In the genomic region with DNA sequence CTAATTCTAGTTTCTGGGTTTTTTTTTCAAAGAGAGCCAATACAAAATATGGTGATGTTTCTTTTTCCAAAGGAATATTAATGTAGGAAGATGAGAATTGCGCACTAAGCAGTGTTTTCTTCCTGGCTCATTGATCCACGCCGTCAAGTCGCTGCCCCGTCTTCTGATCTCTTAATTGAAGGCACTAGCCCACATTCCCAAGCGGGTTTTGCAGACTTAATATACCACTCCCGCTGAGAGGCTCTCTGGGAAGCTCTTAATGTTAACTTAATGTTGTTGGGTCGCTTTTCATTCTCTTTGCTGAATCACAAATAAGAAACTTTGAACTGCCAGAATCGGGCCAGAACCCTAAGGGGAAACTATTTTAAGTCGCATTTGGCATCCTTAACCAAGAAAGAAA, we compare ENCODE assay signal across 19 mouse cellular contexts. TPM values are rescaled to one million over a fixed set of nuclear protein-coding genes. Genes with fewer than 3 reads are reported as not detected.
DNase-seq lines count a peak whose midpoint lies in the region; ATAC-seq and TF ChIP-seq lines count a peak whose summit lies in the region.
"Had no signal": no experiment of that assay in that cellular context is flagged by ENCODE, and none has a peak within 500 bp of the region (broad histone marks: within the 10 kb centered on the region; RNA-seq: fewer than 3 reads in every experiment).

No protein-coding gene starts in this region.

- peak; percentile 29 for DNase-seq in forebrain, embryonic 11.5 days (ENCODE audit: low spot score)
- DNase-seq in forebrain, embryonic 14.5 days (ENCODE audit: low spot score), result no peak
- DNase-seq in hindbrain, postnatal 0 days (ENCODE audit: low spot score), result peak; percentile 21
- DNase-seq in forebrain, postnatal 0 days, result no peak
- DNase-seq: adrenal gland, adult 2 months; adrenal gland, postnatal 25 days; gastrocnemius, postnatal 36 days; heart, adult 18-20 months; heart, postnatal 10 days; kidney, adult 11 months had no signal

- no peak overlapping the region for H3K4me2 ChIP-seq in forebrain, embryonic 11.5 days (ENCODE audit: low read depth, low read length, severe bottlenecking)
- no peak overlapping the region for H3K4me2 ChIP-seq in forebrain, embryonic 14.5 days (ENCODE audit: low read length)
- H3K4me2 ChIP-seq in hindbrain, postnatal 0 days (ENCODE audit: low read depth, low read length), result no peak overlapping the region
- H3K4me2 ChIP-seq in hindbrain, embryonic 12.5 days (replicated peaks), result no peak overlapping the region
- H3K4me2 ChIP-seq in midbrain, embryonic 15.5 days, result no peak overlapping the region
- no peak overlapping the region for H3K4me2 ChIP-seq in midbrain, embryonic 13.5 days (replicated peaks)
- no peak overlapping the region for H3K4me2 ChIP-seq in embryonic facial prominence, embryonic 15.5 days (replicated peaks)
- H3K4me2 ChIP-seq in forebrain, postnatal 0 days (ENCODE audit: low read depth), result no peak overlapping the region
- H3K4me2 ChIP-seq: embryonic facial prominence, embryonic 12.5 days had no signal

- peaks cover 7% of the 10 kb centered on the region; the same call in 1 of the 2 replicates for H3K36me3 ChIP-seq in forebrain, embryonic 11.5 days (ENCODE audit: control insufficient read depth, insufficient read depth, low read length)
- peaks cover 39% of the 10 kb centered on the region for H3K36me3 ChIP-seq in forebrain, embryonic 14.5 days (ENCODE audit: control insufficient read depth, insufficient read depth, low read length)
- peaks cover 33% of the 10 kb centered on the region for H3K36me3 ChIP-seq in hindbrain, postnatal 0 days (ENCODE audit: insufficient read depth, low read length)
- H3K36me3 ChIP-seq in hindbrain, embryonic 12.5 days, result peaks cover 35% of the 10 kb centered on the region
- H3K36me3 ChIP-seq in midbrain, embryonic 15.5 days (replicated peaks), result 0 out of 2 replicates have a peak, but pooled peaks cover 8% of the 10 kb centered on the region
- peaks cover 52% of the 10 kb centered on the region for H3K36me3 ChIP-seq in midbrain, embryonic 13.5 days
- H3K36me3 ChIP-seq in embryonic facial prominence, embryonic 15.5 days, result peaks cover 36% of the 10 kb centered on the region
- peaks cover 27% of the 10 kb centered on the region for H3K36me3 ChIP-seq in forebrain, postnatal 0 days (ENCODE audit: insufficient read depth)

- no peaks in the 10 kb centered on the region for H3K9me3 ChIP-seq in forebrain, embryonic 11.5 days (ENCODE audit: control insufficient read depth, low read length)
- H3K9me3 ChIP-seq in forebrain, embryonic 14.5 days (replicated peaks; ENCODE audit: control insufficient read depth, low read length), result no peaks in the 10 kb centered on the region
- no peaks in the 10 kb centered on the region for H3K9me3 ChIP-seq in hindbrain, postnatal 0 days (ENCODE audit: low read length)
- no peaks in the 10 kb centered on the region for H3K9me3 ChIP-seq in hindbrain, embryonic 12.5 days (replicated peaks)
- no peaks in the 10 kb centered on the region for H3K9me3 ChIP-seq in midbrain, embryonic 15.5 days
- H3K9me3 ChIP-seq in midbrain, embryonic 13.5 days, result no peaks in the 10 kb centered on the region
- no peaks in the 10 kb centered on the region for H3K9me3 ChIP-seq in embryonic facial prominence, embryonic 15.5 days (replicated peaks)
- H3K9me3 ChIP-seq in forebrain, postnatal 0 days (ENCODE audit: low read length), result no peaks in the 10 kb centered on the region
- H3K9me3 ChIP-seq: embryonic facial prominence, embryonic 12.5 days; forebrain, embryonic 10.5 days; heart, embryonic 10.5 days had no signal

- no peak for ATAC-seq in forebrain, embryonic 11.5 days (replicated peaks; ENCODE audit: low FRiP score)
- ATAC-seq in forebrain, embryonic 14.5 days, result no peak
- ATAC-seq in hindbrain, postnatal 0 days, result no peak
- ATAC-seq in hindbrain, embryonic 12.5 days (ENCODE audit: low FRiP score), result no peak
- ATAC-seq in midbrain, embryonic 15.5 days (replicated peaks), result no peak
- ATAC-seq in midbrain, embryonic 13.5 days, result no peak
- no peak for ATAC-seq in embryonic facial prominence, embryonic 15.5 days (ENCODE audit: insufficient number of reproducible peaks, low FRiP score, low TSS enrichment, low read depth)
- ATAC-seq in forebrain, postnatal 0 days, result no peak
- ATAC-seq: forebrain, embryonic 16.5 days had no signal

- no peak overlapping the region for H3K9ac ChIP-seq in forebrain, embryonic 11.5 days (ENCODE audit: low read length)
- H3K9ac ChIP-seq in forebrain, embryonic 14.5 days (ENCODE audit: low read length), result no peak overlapping the region
- no peak overlapping the region for H3K9ac ChIP-seq in hindbrain, postnatal 0 days (replicated peaks; ENCODE audit: low read length)
- H3K9ac ChIP-seq in hindbrain, embryonic 12.5 days, result no peak overlapping the region
- no peak overlapping the region for H3K9ac ChIP-seq in midbrain, embryonic 15.5 days
- no peak overlapping the region for H3K9ac ChIP-seq in midbrain, embryonic 13.5 days (replicated peaks)
- H3K9ac ChIP-seq in embryonic facial prominence, embryonic 15.5 days, result no peak overlapping the region
- H3K9ac ChIP-seq in forebrain, postnatal 0 days, result no peak overlapping the region
- H3K9ac ChIP-seq: embryonic facial prominence, embryonic 12.5 days had no signal

- no peaks in the 10 kb centered on the region for H3K27me3 ChIP-seq in forebrain, embryonic 11.5 days (ENCODE audit: control insufficient read depth, insufficient read depth, low read length)
- no peaks in the 10 kb centered on the region for H3K27me3 ChIP-seq in forebrain, embryonic 14.5 days (replicated peaks; ENCODE audit: control insufficient read depth, insufficient read depth, low read length)
- H3K27me3 ChIP-seq in hindbrain, postnatal 0 days (ENCODE audit: insufficient read depth, low read length), result no peaks in the 10 kb centered on the region
- H3K27me3 ChIP-seq in hindbrain, embryonic 12.5 days, result no peaks in the 10 kb centered on the region
- no peaks in the 10 kb centered on the region for H3K27me3 ChIP-seq in midbrain, embryonic 15.5 days (replicated peaks)
- no peaks in the 10 kb centered on the region for H3K27me3 ChIP-seq in midbrain, embryonic 13.5 days
- no peaks in the 10 kb centered on the region for H3K27me3 ChIP-seq in embryonic facial prominence, embryonic 15.5 days
- no peaks in the 10 kb centered on the region for H3K27me3 ChIP-seq in forebrain, postnatal 0 days (ENCODE audit: insufficient read depth, low read length)
- H3K27me3 ChIP-seq: embryonic facial prominence, embryonic 12.5 days had no signal

- H3K4me1 ChIP-seq in forebrain, embryonic 11.5 days (replicated peaks; ENCODE audit: control insufficient read depth, insufficient read depth, low read length), result no peaks in the 10 kb centered on the region; the same call in 1 of the 2 replicates
- H3K4me1 ChIP-seq in forebrain, embryonic 14.5 days (ENCODE audit: control insufficient read depth, insufficient read depth, low read length), result 0 out of 2 replicates have a peak, but pooled peaks cover 4% of the 10 kb centered on the region
- H3K4me1 ChIP-seq in hindbrain, postnatal 0 days (ENCODE audit: insufficient read depth, low read length), result no peaks in the 10 kb centered on the region
- H3K4me1 ChIP-seq in hindbrain, embryonic 12.5 days, result peaks cover 2% of the 10 kb centered on the region; the same call in 1 of the 2 replicates
- peaks cover 18% of the 10 kb centered on the region for H3K4me1 ChIP-seq in midbrain, embryonic 15.5 days
- peaks cover 27% of the 10 kb centered on the region for H3K4me1 ChIP-seq in midbrain, embryonic 13.5 days (replicated peaks)
- H3K4me1 ChIP-seq in embryonic facial prominence, embryonic 15.5 days, result peaks cover 26% of the 10 kb centered on the region
- H3K4me1 ChIP-seq in forebrain, postnatal 0 days (ENCODE audit: insufficient read depth), result no peaks in the 10 kb centered on the region

- H3K27ac ChIP-seq in forebrain, embryonic 11.5 days (ENCODE audit: low read depth, low read length), result no peak overlapping the region
- no peak overlapping the region for H3K27ac ChIP-seq in forebrain, embryonic 14.5 days (ENCODE audit: low read depth, low read length)
- H3K27ac ChIP-seq in hindbrain, postnatal 0 days, result no peak overlapping the region
- H3K27ac ChIP-seq in hindbrain, embryonic 12.5 days, result no peak overlapping the region
- H3K27ac ChIP-seq in midbrain, embryonic 15.5 days, result 0 out of 2 replicates have a peak overlapping the region, but pooled peaks have one; percentile 32
- H3K27ac ChIP-seq in midbrain, embryonic 13.5 days, result no peak overlapping the region
- peak overlapping the region; percentile 39; the same call in 1 of the 2 replicates for H3K27ac ChIP-seq in embryonic facial prominence, embryonic 15.5 days (replicated peaks)
- H3K27ac ChIP-seq in forebrain, postnatal 0 days (ENCODE audit: low read depth, low read length), result no peak overlapping the region
- H3K27ac ChIP-seq: embryonic facial prominence, embryonic 12.5 days; heart, embryonic 10.5 days had no signal

- WGBS in forebrain, embryonic 11.5 days, result 33% methylated on average over 10 of the region's 10 CpGs
- 29% methylated on average over 10 of the region's 10 CpGs for WGBS in forebrain, embryonic 14.5 days
- WGBS in hindbrain, postnatal 0 days, result 36% methylated on average over 10 of the region's 10 CpGs
- WGBS in hindbrain, embryonic 12.5 days, result 50% methylated on average over 10 of the region's 10 CpGs
- WGBS in midbrain, embryonic 15.5 days, result 20% methylated on average over 10 of the region's 10 CpGs
- 25% methylated on average over 10 of the region's 10 CpGs for WGBS in midbrain, embryonic 13.5 days
- WGBS in embryonic facial prominence, embryonic 15.5 days, result 24% methylated on average over 10 of the region's 10 CpGs
- 27% methylated on average over 10 of the region's 10 CpGs for WGBS in forebrain, postnatal 0 days

- no peak overlapping the region for H3K4me3 ChIP-seq in forebrain, embryonic 11.5 days (ENCODE audit: low read depth, low read length)
- H3K4me3 ChIP-seq in forebrain, embryonic 14.5 days (ENCODE audit: low read depth, low read length), result no peak overlapping the region
- no peak overlapping the region for H3K4me3 ChIP-seq in hindbrain, postnatal 0 days (ENCODE audit: low read length)
- no peak overlapping the region for H3K4me3 ChIP-seq in hindbrain, embryonic 12.5 days
- H3K4me3 ChIP-seq in midbrain, embryonic 15.5 days, result no peak overlapping the region
- no peak overlapping the region for H3K4me3 ChIP-seq in midbrain, embryonic 13.5 days (replicated peaks)
- H3K4me3 ChIP-seq in embryonic facial prominence, embryonic 15.5 days (replicated peaks), result no peak overlapping the region
- H3K4me3 ChIP-seq in forebrain, postnatal 0 days (ENCODE audit: low read depth, low read length), result no peak overlapping the region
- H3K4me3 ChIP-seq: embryonic facial prominence, embryonic 12.5 days; erythroblast, embryonic 14.5 days; forebrain, embryonic 10.5 days; heart, embryonic 10.5 days had no signal

- TF ChIP-seq CTCF in hindbrain, postnatal 0 days (IDR thresholded peaks at IDR 0.05; ENCODE audit: low read depth), result no peak
- TF ChIP-seq CTCF in forebrain, postnatal 0 days (IDR thresholded peaks at IDR 0.05; ENCODE audit: low read depth), result no peak

RNA-seq across cellular contexts. Expression of a gene that starts 30.1 kb away (rescaled TPM):
- polyA plus RNA-seq in forebrain, embryonic 11.5 days (2014; fragmentation: Nextera tagmentation; extraction: Ambion mirVana), result 5.2 and 7.8 TPM in 2 replicates
- polyA plus RNA-seq in forebrain, embryonic 14.5 days (2014; fragmentation: Nextera tagmentation; extraction: Ambion mirVana), result 4.5 and 6.5 TPM in 2 replicates
- 2.4 and 5.6 TPM in 2 replicates for total RNA-seq in hindbrain, postnatal 0 days (2014; rRNA removed)
- 3.0 and 4.3 TPM in 2 replicates for polyA plus RNA-seq in hindbrain, postnatal 0 days (2015; fragmentation: Nextera tagmentation; extraction: Ambion mirVana)
- polyA plus RNA-seq in hindbrain, embryonic 12.5 days (2016; fragmentation: Nextera tagmentation; extraction: Ambion mirVana), result 5.0 and 6.5 TPM in 2 replicates
- 2.5 and 4.3 TPM in 2 replicates for polyA plus RNA-seq in midbrain, embryonic 15.5 days (2015; fragmentation: Nextera tagmentation; extraction: Ambion mirVana)
- polyA plus RNA-seq in midbrain, embryonic 13.5 days (2015; fragmentation: Nextera tagmentation; extraction: Ambion mirVana), result 2.4 and 3.4 TPM in 2 replicates
- 13.7 and 15.4 TPM in 2 replicates for polyA plus RNA-seq in embryonic facial prominence, embryonic 15.5 days (2015; fragmentation: Nextera tagmentation; extraction: Ambion mirVana)
- total RNA-seq in forebrain, postnatal 0 days (2014; rRNA removed), result 1.5 and 4.5 TPM in 2 replicates
- 4.0 and 4.4 TPM in 2 replicates for polyA plus RNA-seq in forebrain, postnatal 0 days (2015; fragmentation: Nextera tagmentation; extraction: Ambion mirVana)
- polyA plus RNA-seq: erythroblast, embryonic 14.5 days had no signal

Comparison
In these comparisons a context has a peak if more than half of its experiments do, and no peak if none do; other contexts are left out.
1. DNase-seq: peak in forebrain, embryonic 11.5 days (single experiment) and hindbrain, postnatal 0 days (single experiment); none in forebrain, embryonic 14.5 days (single experiment) and forebrain, postnatal 0 days (single experiment).
2. H3K27ac ChIP-seq: peak in midbrain, embryonic 15.5 days (single experiment) and embryonic facial prominence, embryonic 15.5 days (single experiment); none in forebrain, embryonic 11.5 days (single experiment), forebrain, embryonic 14.5 days (single experiment), hindbrain, postnatal 0 days (single experiment), hindbrain, embryonic 12.5 days (single experiment), midbrain, embryonic 13.5 days (single experiment) and forebrain, postnatal 0 days (single experiment).